Mouse (Mus musculus) kidney, adult 11 months (tissue): ENCODE results near the gene Ak2.

ENCODE experiments used
- DNase-seq: peaks from one replicate; pipeline ENCODE4 v3.0.0; 2022

Gene Ak2

GRCm38 (mm10) chr4:129017150-129017549 lies 25.4 kb downstream of the Ak2 start:
- DNase-seq, result no peak

DNA sequence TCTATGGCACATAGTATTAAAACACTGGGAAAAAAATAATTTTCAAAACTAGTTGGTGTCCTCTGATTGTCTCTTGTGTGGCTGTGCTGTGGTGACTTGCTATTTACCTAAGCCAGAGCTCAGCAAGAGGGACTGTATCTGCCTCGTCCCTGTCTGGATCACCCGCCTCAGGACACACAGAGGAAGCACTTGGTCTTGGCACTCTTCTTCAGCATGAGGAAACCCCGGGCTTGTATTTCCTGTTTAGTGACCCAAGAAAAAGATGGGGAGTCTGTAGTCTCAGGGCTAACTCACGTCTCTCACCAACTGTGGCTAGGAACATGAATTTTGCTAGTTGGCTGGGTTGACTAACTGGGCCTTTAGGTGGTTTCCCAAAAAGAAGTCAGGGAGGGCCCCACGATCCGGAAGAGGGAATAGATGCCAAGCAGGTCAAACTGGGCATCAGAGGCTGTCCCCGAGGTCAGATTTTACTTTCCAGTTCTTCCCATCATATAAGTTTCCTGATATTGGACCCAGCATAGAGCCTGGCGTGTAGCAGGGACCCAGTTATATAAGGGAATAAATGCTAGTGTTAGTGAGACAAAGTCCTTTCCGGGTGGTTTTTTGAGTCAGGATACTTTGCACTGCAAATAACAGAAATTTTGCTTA lies 27.2 kb downstream of the Ak2 start:
- DNase-seq, result no peak

GRCm38 (mm10) chr4:129019788-129020187 lies 28.0 kb downstream of the Ak2 start:
- DNase-seq, result no peak

DNA sequence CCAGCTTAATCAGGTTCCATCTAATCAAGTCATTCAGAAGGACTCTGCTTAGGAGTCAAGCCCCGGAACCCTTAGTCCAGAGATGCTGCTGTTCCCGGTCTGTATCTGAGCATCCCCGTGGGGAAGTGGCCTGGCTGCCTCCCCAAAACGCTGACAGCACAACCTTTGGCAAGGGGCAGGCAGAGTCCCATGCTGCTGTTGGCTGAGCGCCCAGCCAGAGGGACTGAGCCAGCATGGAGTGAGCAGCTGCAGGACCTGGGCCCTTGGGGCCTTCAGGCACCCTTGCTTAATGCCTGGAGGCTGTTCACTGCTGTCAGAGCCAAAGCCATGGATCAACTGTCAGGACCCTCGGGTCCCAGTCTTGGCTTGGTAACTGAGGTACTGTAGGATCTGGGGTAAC lies 28.7 kb downstream of the Ak2 start:
- DNase-seq, result peak; percentile 88

DNA sequence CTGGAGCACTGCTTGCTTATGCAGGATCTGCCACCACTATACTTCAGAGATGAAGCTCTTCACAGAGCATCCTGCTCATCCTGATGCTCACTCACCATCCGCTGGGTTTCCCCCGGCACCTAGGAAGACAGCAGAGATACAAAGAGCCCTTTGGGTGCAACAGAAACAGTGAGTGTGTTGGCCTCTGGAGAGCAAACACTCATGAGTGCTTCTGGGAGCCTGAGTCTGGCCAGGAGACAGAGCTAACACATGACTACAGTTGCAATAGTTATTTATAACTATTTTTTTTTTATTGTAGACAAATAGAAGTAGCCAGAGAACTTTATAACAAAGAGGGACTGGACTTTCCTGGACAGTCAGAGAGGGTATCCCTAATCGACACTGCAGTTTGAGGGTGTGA lies 29.7 kb downstream of the Ak2 start:
- DNase-seq, result no peak

GRCm38 (mm10) chr4:129021886-129022285 lies 30.1 kb downstream of the Ak2 start:
- DNase-seq, result no peak

DNA sequence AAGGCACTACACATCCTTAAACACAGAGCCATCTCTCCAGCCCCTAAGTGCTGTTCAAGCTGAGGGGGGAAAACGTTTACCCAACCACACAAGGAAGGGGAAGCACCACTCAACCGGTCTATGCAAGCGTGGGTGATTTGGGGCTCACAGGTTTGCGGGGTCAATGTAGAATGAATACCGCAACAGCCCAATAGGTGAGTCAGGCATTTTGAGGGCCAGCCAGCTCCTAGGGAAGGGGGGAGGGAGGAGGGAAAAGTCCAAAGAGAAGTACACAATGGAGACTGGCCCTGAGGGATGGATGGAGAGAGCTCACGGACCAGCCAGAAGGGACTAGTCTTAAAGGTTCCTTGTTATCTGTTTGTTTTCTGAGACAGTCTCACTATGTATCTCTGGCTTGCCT lies 32.1 kb downstream of the Ak2 start:
- no peak for DNase-seq

- peak; percentile 93 for DNase-seq
Observed at GRCm38 (mm10) chr4:129024775-129025174, 33.0 kb downstream of the Ak2 start.

DNA sequence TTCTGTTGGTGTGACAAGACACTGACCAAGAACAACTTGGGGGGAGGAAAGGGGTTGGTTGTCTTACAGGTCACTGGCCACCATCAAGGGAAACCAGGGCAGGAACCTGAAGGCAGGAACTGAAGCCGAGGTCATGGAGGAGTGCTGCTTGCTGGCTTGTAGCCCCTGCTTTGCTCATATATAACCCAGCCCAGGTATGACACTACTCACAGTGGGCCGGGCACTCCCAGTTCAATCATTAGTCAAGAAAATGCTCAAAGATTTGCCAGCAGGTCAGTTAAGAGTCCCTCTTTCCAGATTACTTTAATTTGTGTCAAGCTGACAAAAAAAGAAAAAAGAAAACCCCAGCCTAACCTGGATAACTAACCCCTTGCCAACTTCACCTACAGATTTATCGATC lies 33.9 kb downstream of the Ak2 start:
- DNase-seq, result peak; percentile 61

GRCm38 (mm10) chr4:129030746-129031145 lies 39.0 kb downstream of the Ak2 start:
- DNase-seq, result no peak

- DNase-seq, result no peak
Observed at GRCm38 (mm10) chr4:129031408-129031965, 39.7 kb downstream of the Ak2 start.

DNA sequence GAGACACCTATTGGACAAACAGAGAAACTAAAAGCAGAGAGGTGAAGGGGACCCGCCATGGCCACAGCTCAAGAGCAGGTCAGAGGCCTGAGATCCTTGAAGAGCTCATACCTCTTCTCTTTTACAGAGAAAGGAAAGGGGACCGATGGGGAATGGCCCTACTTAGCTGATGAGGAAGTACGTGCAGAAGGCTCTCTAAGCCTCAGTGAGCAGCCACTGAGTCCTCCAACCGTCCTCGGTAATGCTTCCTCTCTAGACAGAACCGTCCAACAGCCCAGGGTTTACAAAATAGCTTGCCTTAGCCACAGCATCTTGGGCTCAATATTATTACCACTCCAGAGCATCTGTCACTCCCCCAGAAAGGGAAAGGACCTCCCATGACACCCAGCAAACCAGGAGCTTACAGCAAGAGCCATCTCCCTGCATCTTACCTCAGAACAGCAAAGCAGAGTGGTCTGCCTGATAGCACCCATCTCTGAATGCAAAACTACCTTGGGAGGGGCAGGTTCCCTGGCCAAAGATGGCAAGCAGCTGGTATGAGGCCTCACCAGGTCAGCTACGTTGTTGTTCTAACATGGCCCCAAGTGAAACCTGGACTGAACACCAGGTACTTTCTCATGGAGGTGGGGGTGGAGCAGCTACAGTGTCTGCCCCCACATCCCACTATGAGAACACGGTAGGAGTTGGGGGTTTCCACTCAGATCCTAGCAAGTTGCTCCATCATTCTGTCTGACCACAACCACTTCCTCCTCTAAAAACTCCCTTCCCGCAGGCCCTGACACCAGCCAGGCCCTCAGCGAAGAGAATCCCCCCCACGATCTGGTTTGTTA lies 40.6 kb downstream of the Ak2 start:
- DNase-seq, result no peak

- DNase-seq, result peak; percentile 88
Observed at GRCm38 (mm10) chr4:129032963-129033951, 41.5 kb downstream of the Ak2 start.

- no peak for DNase-seq
Observed at GRCm38 (mm10) chr4:129034224-129034623, 42.5 kb downstream of the Ak2 start.

DNA sequence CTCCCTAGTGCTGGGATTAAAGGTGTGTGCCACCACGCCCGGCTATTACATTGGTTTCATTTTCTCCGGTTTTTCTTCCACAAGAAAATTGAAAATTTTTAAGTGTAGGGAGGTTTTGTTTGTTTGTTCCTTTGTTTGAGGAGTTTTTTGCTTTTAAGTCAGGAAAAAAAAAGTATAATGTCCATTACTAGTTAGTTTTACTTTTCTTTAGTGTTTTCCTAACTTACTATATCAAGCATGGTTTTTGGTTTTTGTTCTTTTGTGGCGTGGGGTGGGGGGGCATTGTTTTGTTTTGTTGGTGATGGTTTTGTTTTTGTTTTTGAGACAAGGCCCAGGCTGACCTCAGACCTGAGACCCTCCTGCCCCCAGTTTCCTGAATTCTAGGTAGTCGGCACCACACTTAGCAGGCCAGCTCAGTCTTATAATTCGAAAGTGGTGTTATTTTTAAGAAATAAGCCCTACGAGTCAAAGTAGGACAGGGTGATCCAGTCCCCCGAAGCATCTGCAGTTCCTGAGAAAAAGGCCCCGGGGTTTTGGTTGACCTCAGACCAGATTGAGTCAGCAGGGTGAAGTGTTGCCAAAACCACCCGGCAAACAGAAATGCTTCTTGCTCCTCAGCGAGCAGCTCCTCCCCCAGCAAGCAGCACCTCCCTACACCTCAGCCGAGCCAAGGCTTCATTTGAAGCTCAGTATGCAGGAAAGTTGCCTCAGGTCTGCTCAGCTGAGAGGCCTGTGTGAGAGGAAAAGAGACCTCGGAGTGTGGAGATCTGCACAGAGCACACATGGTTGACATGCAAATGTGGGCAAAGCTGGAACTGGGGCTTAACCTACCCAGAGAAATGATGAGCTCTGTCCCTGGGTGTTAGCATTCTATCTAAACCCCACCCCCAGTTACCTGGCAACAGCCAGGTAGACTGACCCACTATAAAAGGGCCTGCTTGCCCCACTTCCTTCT lies 43.2 kb downstream of the Ak2 start:
- DNase-seq, result peak; percentile 84

GRCm38 (mm10) chr4:129035851-129036445 lies 44.2 kb downstream of the Ak2 start:
- DNase-seq, result no peak

DNA sequence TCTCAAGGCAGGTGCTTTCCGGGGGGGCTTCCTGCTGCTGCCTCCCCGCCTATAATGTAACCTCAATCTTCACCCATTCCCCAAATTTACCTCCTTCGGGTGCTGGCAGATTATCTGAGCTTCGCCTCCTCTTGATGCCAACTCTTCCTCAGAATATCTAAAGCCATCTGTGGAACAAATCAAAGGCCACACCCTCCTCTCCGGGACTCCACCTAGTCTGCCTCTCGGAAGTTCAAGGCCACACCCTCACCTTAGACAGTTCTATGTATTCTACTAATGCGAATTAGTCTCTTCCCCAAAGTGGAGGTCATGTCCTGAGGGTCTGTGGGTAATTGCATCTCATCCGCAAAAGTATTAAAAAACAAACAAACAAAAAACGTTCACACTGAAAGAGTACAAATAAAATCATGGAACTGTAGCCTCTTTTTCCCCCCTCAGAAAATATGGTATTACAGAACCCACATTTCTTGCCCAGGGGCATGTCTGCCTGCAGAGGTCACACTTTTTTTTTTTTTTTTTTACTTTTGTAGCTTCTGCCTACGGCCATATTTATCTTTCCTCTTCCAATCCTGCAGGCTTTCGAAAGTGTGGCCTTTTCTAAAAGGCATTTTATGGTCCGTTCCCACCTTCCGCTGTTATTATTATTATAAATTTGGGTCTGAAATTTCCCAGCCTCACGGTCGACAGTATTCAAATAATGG lies 56.1 kb downstream of the Ak2 start:
- no peak for DNase-seq

- no peak for DNase-seq
Observed at GRCm38 (mm10) chr4:129048501-129049305, 56.9 kb downstream of the Ak2 start.

DNA sequence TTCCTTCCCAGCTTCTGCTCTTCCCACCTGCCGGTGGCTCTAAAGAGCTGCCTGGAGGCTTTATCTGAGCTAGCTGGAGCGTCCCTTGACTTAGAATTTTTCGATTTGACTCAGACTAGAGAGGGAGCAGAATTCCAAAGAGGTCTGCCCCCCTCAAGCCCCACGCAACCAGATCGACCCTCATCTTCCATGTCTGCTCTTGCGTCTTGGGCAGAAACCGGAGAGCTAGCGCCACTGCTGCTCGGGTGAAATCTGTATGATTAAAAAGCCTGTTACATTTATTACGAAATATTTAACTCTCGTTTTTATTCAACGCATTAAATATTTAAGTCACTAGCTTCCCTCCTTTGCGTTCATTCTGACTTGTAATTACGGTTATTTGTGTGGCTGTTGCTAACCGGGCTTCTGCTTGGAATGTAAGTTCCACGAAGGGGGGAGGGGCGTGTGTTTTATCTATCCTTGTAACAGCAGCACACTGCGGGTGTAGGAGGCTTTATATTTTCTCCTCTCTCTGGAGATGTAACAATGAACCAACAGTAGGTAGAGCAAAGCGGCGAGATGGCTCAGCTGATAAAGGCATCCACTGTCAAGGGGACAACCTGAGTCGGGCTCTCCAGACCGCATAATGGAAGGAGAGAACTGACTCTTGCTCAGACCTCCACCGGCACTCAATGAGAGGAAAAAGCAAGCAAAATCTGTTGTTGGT lies 57.7 kb downstream of the Ak2 start:
- DNase-seq, result no peak
